22 mouse cellular contexts compared by ENCODE assay signal in genomic region chr13:49108119-49108846, GRCm38 (mm10). TPM values are rescaled to one million over a fixed set of nuclear protein-coding genes. Genes with fewer than 3 reads are reported as not detected.
DNase-seq lines count a peak whose midpoint lies in the region; ATAC-seq and TF ChIP-seq lines count a peak whose summit lies in the region.
"Had no signal": no experiment of that assay in that cellular context is flagged by ENCODE, and none has a peak within 500 bp of the region (broad histone marks: within the 10 kb centered on the region; RNA-seq: fewer than 3 reads in every experiment).

No protein-coding gene starts in this region.

- TF ChIP-seq POLR2A in bone marrow, adult 2 months (IDR thresholded peaks at IDR 0.05; ENCODE audit: borderline replicate concordance, control insufficient read depth, low read depth, low read length): no peak

- H3K27ac ChIP-seq in bone marrow, adult 2 months (ENCODE audit: control insufficient read depth, insufficient read depth, low read depth, low read length, poor library complexity): peak overlapping the region; percentile 31; the same call in 1 of the 2 replicates
- H3K27ac ChIP-seq: embryonic facial prominence, embryonic 10.5 days; forebrain, embryonic 13.5 days; heart, embryonic 10.5 days; hindbrain, embryonic 10.5 days had no signal

- peak; percentile 76 for ATAC-seq in granulocyte monocyte progenitor cell, adult 5-6 weeks (replicated peaks; ENCODE audit: poor library complexity, severe bottlenecking)
- peak; percentile 74 for ATAC-seq in megakaryocyte progenitor cell, adult 5-6 weeks (replicated peaks; ENCODE audit: poor library complexity)
- ATAC-seq: forebrain, embryonic 13.5 days; forebrain, postnatal 0 days; hindbrain, embryonic 16.5 days; inflammation-experienced regulatory T-cells, adult 6 months; intestine, postnatal 0 days had no signal

- peaks cover 7% of the 10 kb centered on the region; the same call in 1 of the 2 replicates for H3K4me1 ChIP-seq in bone marrow, adult 2 months (ENCODE audit: control insufficient read depth, insufficient read depth, low read length)

- WGBS in bone marrow, adult 2 months: 8% methylated on average over 8 of the region's 8 CpGs

- DNase-seq in heart, adult 11 months: peak; percentile 88
- no peak for DNase-seq in heart, postnatal 10 days
- no peak for DNase-seq in kidney, adult 8-10 months
- DNase-seq in MN1 (ENCODE audit: low spot score): no peak
- DNase-seq: adrenal gland, adult 8-10 months; adrenal gland, postnatal 36 days; cerebellum, adult 11-12 months; cerebellum, adult 9-10 months; cerebellum, postnatal 25 days; forebrain, postnatal 0 days; gastrocnemius, postnatal 10 days; heart, postnatal 14 days had no signal

- no peak for TF ChIP-seq CTCF in bone marrow, adult 2 months (IDR thresholded peaks at IDR 0.05; ENCODE audit: control insufficient read depth, insufficient read depth, low read length)

- H3K4me3 ChIP-seq in bone marrow, adult 2 months (replicated peaks; ENCODE audit: control insufficient read depth, low read depth, low read length): no peak overlapping the region
- H3K4me3 ChIP-seq: embryonic facial prominence, embryonic 10.5 days; forebrain, embryonic 13.5 days; heart, embryonic 10.5 days; hindbrain, embryonic 10.5 days had no signal

- intact Hi-C loops in heart, postnatal 10 days (cut with DNase I): no loop called here

RNA-seq across cellular contexts. Expression of gene Wnk2, which starts 39.5 kb away (rescaled TPM):
- 10 to 100 TPM; 26.9 to 27.6 TPM for total RNA-seq in heart, postnatal 10 days (2021)
- not detected in 2 replicates for polyA plus RNA-seq in bone marrow, adult 2 months (2011; ENCODE audit: insufficient read depth, insufficient read length, low replicate concordance, missing spikeins)
- total RNA-seq in granulocyte monocyte progenitor cell, adult 5-6 weeks (2014; fragmentation: Nextera tagmentation): not detected in 2 replicates
- total RNA-seq in granulocyte monocyte progenitor cell, adult 5-6 weeks (2017): not detected in 2 replicates
- not detected in 2 replicates for total RNA-seq in megakaryocyte progenitor cell, adult 5-6 weeks (2015)
- 0.03 TPM in 1 of 2 replicates, not detected in the other for total RNA-seq in megakaryocyte progenitor cell, adult 5-6 weeks (2017)
- polyA plus RNA-seq: inflammation-experienced regulatory T-cells, adult 6 months had no signal

Comparison
In these comparisons a context has a peak if more than half of its experiments do, and no peak if none do; other contexts are left out.
1. RNA of gene Wnk2, which starts 39.5 kb away (total RNA-seq): 26.9 to 27.6 TPM in heart, postnatal 10 days; not detected in granulocyte monocyte progenitor cell, adult 5-6 weeks and 0.03 TPM in megakaryocyte progenitor cell, adult 5-6 weeks; every median in the first group is over 10 times any median in the second.